Mouse (Mus musculus): Measurements from ENCODE around the gene Csgalnact2. TPM values are rescaled to one million over a fixed set of nuclear protein-coding genes. Genes with fewer than 3 reads are reported as not detected.

The Csgalnact2 gene
- polyA plus RNA-seq, 1 experiment from 2014 or later: 8.4 TPM

- Histone ChIP-seq H3K9ac (ENCODE audit: low read length) (no peak overlapping the region), H3K36me3 (ENCODE audit: control insufficient read depth, insufficient read depth, low read length) (no peaks in the 10 kb centered on the region), H3K9me3 (ENCODE audit: control insufficient read depth, low read length) (no peaks in the 10 kb centered on the region), H3K4me2 (ENCODE audit: low read depth) (no peak overlapping the region), H3K27ac (ENCODE audit: low read depth, low read length) (no peak overlapping the region), H3K4me1 (ENCODE audit: control insufficient read depth, insufficient read depth, low read length) (no peaks in the 10 kb centered on the region), H3K4me3 (ENCODE audit: low read depth, low read length) (no peak overlapping the region), H3K27me3 (ENCODE audit: control insufficient read depth, insufficient read depth, low read length) (no peaks in the 10 kb centered on the region)
- ATAC-seq (ENCODE audit: insufficient read depth, low FRiP score, low TSS enrichment) (no peak), DNase-seq (ENCODE audit: low spot score) (no peak)
- 92% methylated on average over 18 of the region's 18 CpGs for WGBS
Observed at GRCm38 (mm10) chr6:118173251-118173974, 34.5 kb upstream of the Csgalnact2 start.

GRCm38 (mm10) chr6:118171386-118171785 is 32.4 kb upstream of the Csgalnact2 start:
- no peak overlapping the region for H3K27ac ChIP-seq (ENCODE audit: low read depth, low read length)
- no peak overlapping the region for H3K4me2 ChIP-seq (ENCODE audit: low read depth)
- no peak overlapping the region for H3K4me3 ChIP-seq (ENCODE audit: low read depth, low read length)
- no peaks in the 10 kb centered on the region for H3K4me1 ChIP-seq (ENCODE audit: control insufficient read depth, insufficient read depth, low read length)
- H3K9me3 ChIP-seq (ENCODE audit: control insufficient read depth, low read length): no peaks in the 10 kb centered on the region
- 92% methylated on average over 7 of the region's 7 CpGs for WGBS
- ATAC-seq (ENCODE audit: insufficient read depth, low FRiP score, low TSS enrichment): no peak
- H3K9ac ChIP-seq (ENCODE audit: low read length): no peak overlapping the region
- H3K36me3 ChIP-seq (ENCODE audit: control insufficient read depth, insufficient read depth, low read length): no peaks in the 10 kb centered on the region
- no peak for DNase-seq (ENCODE audit: low spot score)
- H3K27me3 ChIP-seq (ENCODE audit: control insufficient read depth, insufficient read depth, low read length): no peaks in the 10 kb centered on the region

DNA sequence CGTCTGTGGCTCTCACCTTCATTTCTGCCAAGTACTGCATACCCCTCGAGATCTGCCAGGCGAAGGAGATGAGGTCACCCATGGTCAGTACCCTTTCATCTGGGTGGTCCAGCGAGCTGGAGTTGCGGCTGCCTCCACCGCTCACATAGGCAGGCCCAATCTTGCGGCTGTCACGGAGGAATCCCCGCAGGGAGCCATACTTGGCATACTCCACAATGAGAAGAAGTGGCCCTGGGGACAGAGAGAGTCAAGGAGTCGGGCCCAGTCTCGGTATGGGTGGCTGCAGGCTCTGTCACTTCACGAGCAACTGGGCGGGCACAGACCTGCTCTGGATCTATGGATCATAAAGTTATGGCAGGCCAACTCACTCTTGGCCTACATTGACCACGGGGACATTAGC is 29.2 kb upstream of the Csgalnact2 start:
- no peak overlapping the region for H3K9ac ChIP-seq (ENCODE audit: low read length)
- no peaks in the 10 kb centered on the region for H3K36me3 ChIP-seq (ENCODE audit: control insufficient read depth, insufficient read depth, low read length)
- no peak overlapping the region for H3K27ac ChIP-seq (ENCODE audit: low read depth, low read length)
- no peaks in the 10 kb centered on the region for H3K9me3 ChIP-seq (ENCODE audit: control insufficient read depth, low read length)
- H3K4me2 ChIP-seq (ENCODE audit: low read depth): no peak overlapping the region
- DNase-seq (ENCODE audit: low spot score) (no peak), ATAC-seq (ENCODE audit: insufficient read depth, low FRiP score, low TSS enrichment) (no peak)
- no peaks in the 10 kb centered on the region for H3K27me3 ChIP-seq (ENCODE audit: control insufficient read depth, insufficient read depth, low read length)
- H3K4me3 ChIP-seq (ENCODE audit: low read depth, low read length): no peak overlapping the region
- 80% methylated on average over 14 of the region's 14 CpGs for WGBS
- H3K4me1 ChIP-seq (ENCODE audit: control insufficient read depth, insufficient read depth, low read length): no peaks in the 10 kb centered on the region

GRCm38 (mm10) chr6:118167013-118167412 is 28.1 kb upstream of the Csgalnact2 start:
- Histone ChIP-seq H3K4me2 (ENCODE audit: low read depth) (no peak overlapping the region), H3K9ac (ENCODE audit: low read length) (no peak overlapping the region), H3K9me3 (ENCODE audit: control insufficient read depth, low read length) (no peaks in the 10 kb centered on the region), H3K36me3 (ENCODE audit: control insufficient read depth, insufficient read depth, low read length) (no peaks in the 10 kb centered on the region), H3K4me1 (ENCODE audit: control insufficient read depth, insufficient read depth, low read length) (no peaks in the 10 kb centered on the region), H3K27ac (ENCODE audit: low read depth, low read length) (no peak overlapping the region), H3K27me3 (ENCODE audit: control insufficient read depth, insufficient read depth, low read length) (no peaks in the 10 kb centered on the region), H3K4me3 (ENCODE audit: low read depth, low read length) (no peak overlapping the region)
- DNase-seq (ENCODE audit: low spot score) (no peak), ATAC-seq (ENCODE audit: insufficient read depth, low FRiP score, low TSS enrichment) (no peak)
- 88% methylated on average over 9 of the region's 9 CpGs for WGBS

DNA sequence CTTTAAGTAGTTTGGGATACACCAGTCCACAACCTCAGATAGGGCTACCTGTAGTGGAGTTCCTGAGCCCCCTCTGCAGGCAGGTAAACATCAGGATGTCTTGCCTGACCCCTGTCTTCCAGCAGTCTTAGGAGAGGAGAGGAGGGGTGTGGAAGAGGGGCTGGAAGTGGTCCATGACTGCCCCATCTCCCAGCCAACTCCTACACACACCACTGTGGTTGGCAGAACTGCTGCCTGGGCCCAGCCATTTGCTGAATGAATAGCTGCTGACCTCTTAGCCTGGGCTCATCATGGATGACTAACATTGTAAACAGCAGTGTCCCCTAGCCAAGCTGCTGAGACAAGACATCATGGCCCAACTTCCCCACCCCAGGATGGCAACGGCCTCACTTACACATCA is 26.6 kb upstream of the Csgalnact2 start:
- no peaks in the 10 kb centered on the region for H3K4me1 ChIP-seq (ENCODE audit: control insufficient read depth, insufficient read depth, low read length)
- no peaks in the 10 kb centered on the region for H3K9me3 ChIP-seq (ENCODE audit: control insufficient read depth, low read length)
- H3K36me3 ChIP-seq (ENCODE audit: control insufficient read depth, insufficient read depth, low read length): no peaks in the 10 kb centered on the region
- no peak overlapping the region for H3K4me3 ChIP-seq (ENCODE audit: low read depth, low read length)
- no peak overlapping the region for H3K4me2 ChIP-seq (ENCODE audit: low read depth)
- WGBS: 84% methylated on average over 1 of the region's 1 CpGs
- no peak for DNase-seq (ENCODE audit: low spot score)
- no peak for ATAC-seq (ENCODE audit: insufficient read depth, low FRiP score, low TSS enrichment)
- H3K27ac ChIP-seq (ENCODE audit: low read depth, low read length): no peak overlapping the region
- no peaks in the 10 kb centered on the region for H3K27me3 ChIP-seq (ENCODE audit: control insufficient read depth, insufficient read depth, low read length)
- no peak overlapping the region for H3K9ac ChIP-seq (ENCODE audit: low read length)

- H3K4me1 ChIP-seq (ENCODE audit: control insufficient read depth, insufficient read depth, low read length): no peaks in the 10 kb centered on the region
- no peak overlapping the region for H3K27ac ChIP-seq (ENCODE audit: low read depth, low read length)
- H3K36me3 ChIP-seq (ENCODE audit: control insufficient read depth, insufficient read depth, low read length): no peaks in the 10 kb centered on the region
- no peak overlapping the region for H3K4me3 ChIP-seq (ENCODE audit: low read depth, low read length)
- 79% methylated on average over 8 of the region's 8 CpGs for WGBS
- DNase-seq (ENCODE audit: low spot score) (no peak), ATAC-seq (ENCODE audit: insufficient read depth, low FRiP score, low TSS enrichment) (no peak)
- H3K9me3 ChIP-seq (ENCODE audit: control insufficient read depth, low read length): no peaks in the 10 kb centered on the region
- H3K27me3 ChIP-seq (ENCODE audit: control insufficient read depth, insufficient read depth, low read length): no peaks in the 10 kb centered on the region
- no peak overlapping the region for H3K4me2 ChIP-seq (ENCODE audit: low read depth)
- H3K9ac ChIP-seq (ENCODE audit: low read length): no peak overlapping the region
Observed at GRCm38 (mm10) chr6:118164691-118165090, 25.8 kb upstream of the Csgalnact2 start.

DNA sequence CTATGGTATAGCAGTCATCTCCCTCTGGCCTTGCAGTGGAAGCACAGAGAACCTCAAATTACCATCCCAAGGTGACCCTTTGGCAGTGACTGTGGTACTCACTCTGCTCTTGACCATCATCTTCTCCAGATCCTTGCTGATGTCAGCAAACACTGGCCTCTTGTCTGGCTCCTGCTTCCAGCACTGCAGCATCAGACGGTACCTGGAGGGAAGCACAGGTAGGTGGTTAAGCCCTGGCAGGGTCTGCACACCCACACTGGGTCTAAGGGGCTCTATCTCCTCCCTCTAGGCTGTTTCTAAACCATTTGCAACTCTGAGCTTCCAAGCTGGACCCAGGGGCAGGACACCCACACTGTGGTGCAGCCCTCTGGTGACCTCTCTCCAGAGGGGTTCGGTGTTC is 24.1 kb upstream of the Csgalnact2 start:
- Histone ChIP-seq H3K9me3 (ENCODE audit: control insufficient read depth, low read length) (no peaks in the 10 kb centered on the region), H3K27ac (ENCODE audit: low read depth, low read length) (no peak overlapping the region), H3K4me3 (ENCODE audit: low read depth, low read length) (no peak overlapping the region), H3K4me2 (ENCODE audit: low read depth) (no peak overlapping the region), H3K4me1 (ENCODE audit: control insufficient read depth, insufficient read depth, low read length) (no peaks in the 10 kb centered on the region), H3K9ac (ENCODE audit: low read length) (no peak overlapping the region), H3K27me3 (ENCODE audit: control insufficient read depth, insufficient read depth, low read length) (no peaks in the 10 kb centered on the region), H3K36me3 (ENCODE audit: control insufficient read depth, insufficient read depth, low read length) (no peaks in the 10 kb centered on the region)
- ATAC-seq (ENCODE audit: insufficient read depth, low FRiP score, low TSS enrichment) (no peak), DNase-seq (ENCODE audit: low spot score) (no peak)
- WGBS: 86% methylated on average over 2 of the region's 2 CpGs

DNA sequence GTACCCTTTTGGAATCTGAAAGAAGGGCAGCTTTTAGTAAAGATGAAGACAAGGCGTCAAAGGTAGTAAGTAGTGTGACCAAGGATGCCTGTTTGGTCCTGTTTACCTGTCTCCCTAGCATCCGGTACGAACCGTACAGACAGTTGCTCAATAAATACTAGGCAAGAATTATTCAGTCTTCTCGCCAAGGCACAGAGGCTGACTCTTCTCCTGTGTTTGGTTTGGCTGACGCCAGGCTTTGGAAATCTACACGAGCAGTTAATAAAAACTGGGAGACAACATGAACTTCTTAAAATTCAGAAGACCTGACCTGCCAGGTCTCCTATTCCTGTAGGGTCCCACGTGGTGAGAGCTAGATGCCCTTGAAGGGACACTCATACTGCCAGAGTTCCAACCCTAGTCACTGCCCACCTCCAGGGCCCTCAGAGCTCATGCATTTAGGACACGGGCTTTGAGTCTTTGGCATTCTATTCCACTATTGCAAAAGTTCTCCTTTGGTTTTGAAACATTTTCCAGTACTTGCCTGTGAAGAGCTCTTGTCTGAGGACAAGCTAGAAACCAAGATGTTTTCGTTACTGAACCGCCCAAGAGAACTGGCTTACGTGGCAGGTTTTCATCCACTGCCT is 23.6 kb upstream of the Csgalnact2 start:
- Histone ChIP-seq H3K27me3 (ENCODE audit: control insufficient read depth, insufficient read depth, low read length) (no peaks in the 10 kb centered on the region), H3K9ac (ENCODE audit: low read length) (no peak overlapping the region), H3K4me1 (ENCODE audit: control insufficient read depth, insufficient read depth, low read length) (no peaks in the 10 kb centered on the region), H3K4me2 (ENCODE audit: low read depth) (no peak overlapping the region), H3K36me3 (ENCODE audit: control insufficient read depth, insufficient read depth, low read length) (no peaks in the 10 kb centered on the region), H3K9me3 (ENCODE audit: control insufficient read depth, low read length) (no peaks in the 10 kb centered on the region), H3K27ac (ENCODE audit: low read depth, low read length) (no peak overlapping the region), H3K4me3 (ENCODE audit: low read depth, low read length) (no peak overlapping the region)
- DNase-seq (ENCODE audit: low spot score): no peak
- whole genome bisulfite sequencing: 90% methylated on average over 12 of the region's 12 CpGs
- ATAC-seq (ENCODE audit: insufficient read depth, low FRiP score, low TSS enrichment): no peak

DNA sequence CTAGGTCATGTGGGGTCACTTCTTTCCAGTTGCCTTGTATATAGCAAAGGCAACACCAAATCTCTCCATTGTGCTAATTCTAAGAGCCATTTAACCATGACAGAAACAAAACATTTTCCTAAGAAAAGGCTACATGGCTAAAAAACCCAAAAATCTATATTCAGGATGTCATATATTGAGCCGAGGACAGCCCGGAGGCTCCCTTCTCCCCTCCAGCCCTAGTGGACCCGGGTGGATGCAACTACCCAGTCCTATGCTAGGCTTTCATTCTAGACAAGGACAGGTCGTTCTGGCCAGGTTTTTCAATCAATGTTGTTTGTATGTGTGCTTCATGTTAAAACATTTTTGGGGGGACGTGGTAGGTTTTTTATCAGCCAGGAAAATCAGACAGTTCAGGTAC is 14.2 kb upstream of the Csgalnact2 start:
- DNase-seq (ENCODE audit: low spot score): no peak
- H3K4me1 ChIP-seq (ENCODE audit: control insufficient read depth, insufficient read depth, low read length): no peaks in the 10 kb centered on the region
- H3K27me3 ChIP-seq (ENCODE audit: control insufficient read depth, insufficient read depth, low read length): no peaks in the 10 kb centered on the region
- no peak overlapping the region for H3K4me3 ChIP-seq (ENCODE audit: low read depth, low read length)
- no peaks in the 10 kb centered on the region for H3K9me3 ChIP-seq (ENCODE audit: control insufficient read depth, low read length)
- WGBS: 81% methylated on average over 5 of the region's 5 CpGs
- no peak overlapping the region for H3K4me2 ChIP-seq (ENCODE audit: low read depth)
- no peak overlapping the region for H3K9ac ChIP-seq (ENCODE audit: low read length)
- H3K27ac ChIP-seq (ENCODE audit: low read depth, low read length): no peak overlapping the region
- no peaks in the 10 kb centered on the region for H3K36me3 ChIP-seq (ENCODE audit: control insufficient read depth, insufficient read depth, low read length)
- no peak for ATAC-seq (ENCODE audit: insufficient read depth, low FRiP score, low TSS enrichment)

Data from neural tube, embryonic 11.5 days (tissue).